Mouse (Mus musculus): ENCODE measurements around the gene Picalm. TPM values are rescaled to one million over a fixed set of nuclear protein-coding genes. Genes with fewer than 3 reads are reported as not detected.
"Not testable (repeated sequence)": the region's sequence is repeated elsewhere in the genome, so short reads cannot be mapped to it uniquely, and the experiment has no call there.

Picalm gene
- polyA plus RNA-seq, 1 experiment from 2014 or later = 51.1 TPM

GRCm38 (mm10) chr7:90158034-90158433, 28.0 kb downstream of the Picalm start:
- ATAC-seq (ENCODE audit: low read depth) = no peak
- WGBS (ENCODE audit: insufficient replicate concordance) = 90% methylated on average over 2 of the region's 2 CpGs
- no peaks in the 10 kb centered on the region for H3K27me3 ChIP-seq
- no peaks in the 10 kb centered on the region for H3K9me3 ChIP-seq (replicated peaks)
- H3K9ac ChIP-seq = no peak overlapping the region
- no peak overlapping the region for H3K27ac ChIP-seq
- DNase-seq = no peak
- H3K4me2 ChIP-seq = no peak overlapping the region
- no peak overlapping the region for H3K4me3 ChIP-seq (replicated peaks)
- H3K4me1 ChIP-seq (replicated peaks) = peaks cover 28% of the 10 kb centered on the region
- peaks cover 57% of the 10 kb centered on the region for H3K36me3 ChIP-seq

GRCm38 (mm10) chr7:90160598-90160997, 30.6 kb downstream of the Picalm start:
- Histone ChIP-seq H3K9ac (no peak overlapping the region), H3K4me2 (no peak overlapping the region), H3K4me1 (replicated peaks) (peaks cover 37% of the 10 kb centered on the region), H3K36me3 (peaks cover 71% of the 10 kb centered on the region), H3K4me3 (replicated peaks) (no peak overlapping the region), H3K9me3 (replicated peaks) (no peaks in the 10 kb centered on the region), H3K27ac (no peak overlapping the region), H3K27me3 (no peaks in the 10 kb centered on the region)
- DNase-seq = no peak
- ATAC-seq (ENCODE audit: low read depth) = no peak
- 84% methylated on average over 5 of the region's 5 CpGs for WGBS (ENCODE audit: insufficient replicate concordance)

- DNase-seq (no peak), ATAC-seq (ENCODE audit: low read depth) (no peak)
- Histone ChIP-seq H3K9me3 (replicated peaks) (no peaks in the 10 kb centered on the region), H3K27me3 (no peaks in the 10 kb centered on the region), H3K4me1 (replicated peaks) (peaks cover 27% of the 10 kb centered on the region), H3K9ac (no peak overlapping the region), H3K4me2 (no peak overlapping the region), H3K4me3 (replicated peaks) (no peak overlapping the region), H3K27ac (no peak overlapping the region), H3K36me3 (peaks cover 86% of the 10 kb centered on the region)
- WGBS (ENCODE audit: insufficient replicate concordance) = 40% methylated on average over 1 of the region's 1 CpGs
Observed at GRCm38 (mm10) chr7:90164276-90164675, 34.3 kb downstream of the Picalm start.

- no peaks in the 10 kb centered on the region for H3K27me3 ChIP-seq
- DNase-seq = no peak
- no peak overlapping the region for H3K4me2 ChIP-seq
- H3K36me3 ChIP-seq = peaks cover 83% of the 10 kb centered on the region
- H3K9ac ChIP-seq = no peak overlapping the region
- no peak overlapping the region for H3K27ac ChIP-seq
- no peak overlapping the region for H3K4me3 ChIP-seq (replicated peaks)
- H3K9me3 ChIP-seq (replicated peaks) = no peaks in the 10 kb centered on the region
- peaks cover 17% of the 10 kb centered on the region for H3K4me1 ChIP-seq (replicated peaks)
- 0 out of 2 replicates have a peak, but pooled peaks have one; percentile 20 for ATAC-seq (ENCODE audit: low read depth)
- 38% methylated on average over 1 of the region's 1 CpGs for WGBS (ENCODE audit: insufficient replicate concordance)
Observed at GRCm38 (mm10) chr7:90165970-90166369, 36.0 kb downstream of the Picalm start.

GRCm38 (mm10) chr7:90167777-90168176, 37.8 kb downstream of the Picalm start:
- not testable (repeated sequence) for H3K9ac ChIP-seq; ATAC-seq (ENCODE audit: low read depth); H3K27ac ChIP-seq; DNase-seq; H3K9me3 ChIP-seq (replicated peaks); H3K4me3 ChIP-seq (replicated peaks); H3K4me2 ChIP-seq; H3K27me3 ChIP-seq
- peaks cover 13% of the 10 kb centered on the region for H3K4me1 ChIP-seq (replicated peaks)
- peaks cover 76% of the 10 kb centered on the region for H3K36me3 ChIP-seq
- WGBS (ENCODE audit: insufficient replicate concordance) = 73% methylated on average over 10 of the region's 10 CpGs

- Histone ChIP-seq H3K27ac (no peak overlapping the region), H3K4me1 (replicated peaks) (no peaks in the 10 kb centered on the region), H3K9me3 (replicated peaks) (no peaks in the 10 kb centered on the region), H3K9ac (no peak overlapping the region), H3K27me3 (no peaks in the 10 kb centered on the region), H3K4me3 (replicated peaks) (no peak overlapping the region), H3K4me2 (no peak overlapping the region), H3K36me3 (peaks cover 63% of the 10 kb centered on the region)
- 95% methylated on average over 1 of the region's 1 CpGs for WGBS (ENCODE audit: insufficient replicate concordance)
- no peak for DNase-seq
- ATAC-seq (ENCODE audit: low read depth) = no peak
Observed at GRCm38 (mm10) chr7:90173778-90174177, 43.8 kb downstream of the Picalm start.

GRCm38 (mm10) chr7:90175576-90175975, 45.6 kb downstream of the Picalm start:
- no peak overlapping the region for H3K9ac ChIP-seq
- H3K4me3 ChIP-seq (replicated peaks) = no peak overlapping the region
- ATAC-seq (ENCODE audit: low read depth) = no peak
- no peak overlapping the region for H3K4me2 ChIP-seq
- H3K9me3 ChIP-seq (replicated peaks) = no peaks in the 10 kb centered on the region
- DNase-seq = no peak
- H3K4me1 ChIP-seq (replicated peaks) = no peaks in the 10 kb centered on the region
- no peak overlapping the region for H3K27ac ChIP-seq
- peaks cover 66% of the 10 kb centered on the region for H3K36me3 ChIP-seq
- H3K27me3 ChIP-seq = no peaks in the 10 kb centered on the region
- 93% methylated on average over 2 of the region's 2 CpGs for WGBS (ENCODE audit: insufficient replicate concordance)

- Histone ChIP-seq H3K27ac (no peak overlapping the region), H3K4me3 (replicated peaks) (no peak overlapping the region), H3K36me3 (peaks cover 69% of the 10 kb centered on the region), H3K9ac (no peak overlapping the region), H3K9me3 (replicated peaks) (no peaks in the 10 kb centered on the region), H3K4me1 (replicated peaks) (no peaks in the 10 kb centered on the region), H3K27me3 (no peaks in the 10 kb centered on the region), H3K4me2 (no peak overlapping the region)
- 94% methylated on average over 1 of the region's 1 CpGs for WGBS (ENCODE audit: insufficient replicate concordance)
- no peak for DNase-seq
- 0 out of 2 replicates have a peak, but pooled peaks have one; percentile 30 for ATAC-seq (ENCODE audit: low read depth)
Observed at GRCm38 (mm10) chr7:90180635-90181034, 50.6 kb downstream of the Picalm start.

GRCm38 (mm10) chr7:90200251-90200650, 70.2 kb downstream of the Picalm start:
- Histone ChIP-seq H3K36me3 (peaks cover 83% of the 10 kb centered on the region), H3K9me3 (replicated peaks) (no peaks in the 10 kb centered on the region), H3K4me1 (replicated peaks) (peaks cover 10% of the 10 kb centered on the region), H3K27me3 (no peaks in the 10 kb centered on the region), H3K4me3 (replicated peaks) (no peak overlapping the region), H3K4me2 (no peak overlapping the region), H3K27ac (no peak overlapping the region), H3K9ac (no peak overlapping the region)
- DNase-seq (no peak), ATAC-seq (ENCODE audit: low read depth) (no peak)
- WGBS (ENCODE audit: insufficient replicate concordance) = 92% methylated on average over 5 of the region's 5 CpGs

- no peak for DNase-seq
- 87% methylated on average over 2 of the region's 2 CpGs for WGBS (ENCODE audit: insufficient replicate concordance)
- Histone ChIP-seq H3K4me2 (no peak overlapping the region), H3K27ac (no peak overlapping the region), H3K27me3 (no peaks in the 10 kb centered on the region), H3K9me3 (replicated peaks) (no peaks in the 10 kb centered on the region), H3K36me3 (peaks cover 83% of the 10 kb centered on the region), H3K4me1 (replicated peaks) (peaks cover 19% of the 10 kb centered on the region), H3K4me3 (replicated peaks) (no peak overlapping the region), H3K9ac (no peak overlapping the region)
- ATAC-seq (ENCODE audit: low read depth) = no peak
Observed at GRCm38 (mm10) chr7:90201877-90202465, 72.0 kb downstream of the Picalm start.

GRCm38 (mm10) chr7:90203914-90204313, 73.9 kb downstream of the Picalm start:
- Histone ChIP-seq H3K4me3 (replicated peaks) (no peak overlapping the region), H3K36me3 (peaks cover 85% of the 10 kb centered on the region), H3K4me1 (replicated peaks) (peaks cover 19% of the 10 kb centered on the region), H3K4me2 (no peak overlapping the region), H3K9me3 (replicated peaks) (no peaks in the 10 kb centered on the region), H3K27ac (no peak overlapping the region), H3K9ac (no peak overlapping the region), H3K27me3 (no peaks in the 10 kb centered on the region)
- no peak for DNase-seq
- 45% methylated on average over 2 of the region's 2 CpGs for WGBS (ENCODE audit: insufficient replicate concordance)
- peak; percentile 63 for ATAC-seq (ENCODE audit: low read depth)

- ATAC-seq (ENCODE audit: low read depth) = peak; percentile 37
- H3K9me3 ChIP-seq (replicated peaks) = no peaks in the 10 kb centered on the region
- 90% methylated on average over 2 of the region's 2 CpGs for WGBS (ENCODE audit: insufficient replicate concordance)
- peaks cover 16% of the 10 kb centered on the region for H3K4me1 ChIP-seq (replicated peaks)
- no peak for DNase-seq
- H3K27me3 ChIP-seq = no peaks in the 10 kb centered on the region
- peaks cover 43% of the 10 kb centered on the region for H3K36me3 ChIP-seq
- H3K9ac ChIP-seq = no peak overlapping the region
- no peak overlapping the region for H3K4me3 ChIP-seq (replicated peaks)
- no peak overlapping the region for H3K4me2 ChIP-seq
- H3K27ac ChIP-seq = no peak overlapping the region
Observed at GRCm38 (mm10) chr7:90210116-90210515, 80.1 kb downstream of the Picalm start.
